Mouse (Mus musculus) common myeloid progenitor, adult 5-6 weeks (primary cell): ENCODE measurements at regions not wholly inside any gene's neighbourhood (a gene's known extent, or its start where the extent isn't known, plus 50 kb on each side); places are given as distances from the start of the nearest gene placed in this dataset.

Source experiments
- ATAC-seq: replicated peaks from 2 replicates; pipeline ENCODE4 v1.8.0; 2016; ENCODE audit warnings: low read depth, mild to moderate bottlenecking, moderate TSS enrichment, inconsistent platforms; ENCODE audit not compliant: poor library complexity, severe bottlenecking

DNA sequence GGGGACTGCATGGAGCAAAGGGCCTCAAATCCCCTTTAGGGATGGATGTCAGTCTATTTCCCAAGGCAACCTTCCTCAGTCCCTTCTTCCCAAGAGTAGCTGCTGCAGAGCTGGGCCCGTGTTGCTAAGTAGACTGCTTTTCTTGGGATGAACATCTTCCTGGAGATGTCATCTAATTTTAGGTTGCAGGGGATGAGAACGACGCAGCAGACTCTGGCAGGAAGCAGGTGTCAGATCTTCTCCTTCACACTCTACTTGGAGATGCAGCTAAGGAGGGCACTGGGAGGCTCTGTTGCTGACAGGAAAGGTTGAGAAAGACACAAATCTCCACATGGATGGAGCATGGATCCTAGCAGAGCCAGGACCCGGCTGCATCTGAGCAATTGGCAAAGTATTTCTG, 149.4 kb downstream of the Mex3b start:
- ATAC-seq: no peak

GRCm38 (mm10) chr7:83020584-83020983, 153.5 kb downstream of the Mex3b start:
- no peak for ATAC-seq

DNA sequence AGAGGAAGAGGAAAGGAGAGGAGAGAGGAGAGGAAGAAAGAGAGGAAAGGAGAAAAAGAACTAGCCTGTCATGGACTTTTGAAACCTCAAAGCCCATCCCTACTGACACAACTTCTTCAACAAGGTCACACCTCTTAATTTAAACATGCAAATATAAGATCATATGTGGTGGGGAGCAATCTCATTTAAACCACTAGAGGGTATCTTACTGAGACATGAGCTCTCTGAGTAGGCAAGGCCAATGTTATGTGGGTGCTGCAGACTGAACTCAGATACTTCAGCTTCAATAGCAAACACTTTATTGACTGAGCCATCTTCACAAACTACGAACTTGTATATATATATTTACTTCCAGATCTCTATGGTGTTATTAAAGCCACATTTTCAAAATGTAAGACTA, 156.9 kb downstream of the Mex3b start:
- peak; percentile 68 for ATAC-seq

DNA sequence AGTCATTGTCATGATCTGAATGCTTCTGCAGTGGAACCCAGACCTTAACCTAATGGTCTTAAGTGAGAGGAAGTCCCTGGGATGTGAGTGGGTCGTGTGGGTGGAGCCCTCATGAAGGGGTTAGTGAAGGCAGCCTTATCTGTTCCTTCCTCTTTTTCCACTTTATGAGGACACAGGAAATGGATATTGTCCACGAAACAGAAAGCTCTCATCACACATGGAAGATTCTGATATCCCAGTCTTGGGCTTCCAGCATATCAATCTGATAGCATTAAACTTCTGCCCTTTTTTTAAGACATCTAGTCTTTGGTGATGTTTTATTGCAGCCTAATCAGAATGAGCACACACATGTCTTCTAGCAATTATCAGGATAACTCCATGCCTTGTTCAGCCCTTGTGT, 164.0 kb downstream of the Mex3b start:
- peak; percentile 86 for ATAC-seq

- no peak for ATAC-seq
These were observed 164.9 kb downstream of the Mex3b start for GRCm38 (mm10) chr7:83032025-83032424.

- no peak for ATAC-seq
These were observed 165.8 kb downstream of the Mex3b start for GRCm38 (mm10) chr7:83032924-83033323.

- ATAC-seq: 0 out of 2 replicates have a peak, but pooled peaks have one; percentile 18
These were observed 168.1 kb downstream of the Mex3b start for GRCm38 (mm10) chr7:83035190-83035589.

DNA sequence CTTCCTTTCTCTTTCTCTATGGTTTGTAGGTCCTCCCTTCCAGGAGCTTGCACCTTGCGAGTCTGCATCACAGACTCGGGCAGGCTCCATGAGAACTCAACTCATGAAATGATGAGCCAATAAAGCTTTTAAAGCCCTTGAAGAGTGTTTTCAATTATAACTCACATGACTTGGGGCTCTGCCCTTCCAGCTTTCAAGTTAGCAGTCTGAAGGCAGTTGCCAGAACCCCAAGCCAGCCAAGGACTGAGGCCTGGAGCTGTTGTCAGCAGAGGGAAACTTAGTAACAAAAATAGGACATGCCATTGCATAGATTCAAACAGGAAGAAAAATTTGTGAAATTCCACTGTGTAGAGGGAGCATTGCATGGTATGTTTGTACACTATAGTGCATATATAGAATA, 169.3 kb downstream of the Mex3b start:
- no peak for ATAC-seq

DNA sequence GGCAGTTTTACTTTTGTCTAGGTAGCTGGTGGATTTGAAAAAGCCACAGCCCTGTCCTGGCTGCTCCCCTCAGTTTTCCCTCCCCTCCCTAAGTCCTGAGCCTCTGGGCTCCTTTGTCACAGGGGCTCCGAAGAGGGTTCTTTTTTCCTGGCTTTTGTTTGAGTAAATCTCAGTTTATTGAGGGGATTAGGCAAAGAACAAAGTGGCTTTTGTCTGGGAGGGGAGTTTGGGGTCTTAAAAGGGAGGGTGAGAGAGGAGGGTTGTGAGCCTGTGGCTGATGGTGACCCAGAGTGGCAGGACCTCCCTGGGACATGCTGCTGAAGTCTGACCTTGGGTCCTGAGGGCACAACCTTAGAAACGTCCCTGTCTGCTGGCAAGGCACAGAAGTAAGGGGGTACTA, 170.0 kb downstream of the Mex3b start:
- no peak for ATAC-seq

DNA sequence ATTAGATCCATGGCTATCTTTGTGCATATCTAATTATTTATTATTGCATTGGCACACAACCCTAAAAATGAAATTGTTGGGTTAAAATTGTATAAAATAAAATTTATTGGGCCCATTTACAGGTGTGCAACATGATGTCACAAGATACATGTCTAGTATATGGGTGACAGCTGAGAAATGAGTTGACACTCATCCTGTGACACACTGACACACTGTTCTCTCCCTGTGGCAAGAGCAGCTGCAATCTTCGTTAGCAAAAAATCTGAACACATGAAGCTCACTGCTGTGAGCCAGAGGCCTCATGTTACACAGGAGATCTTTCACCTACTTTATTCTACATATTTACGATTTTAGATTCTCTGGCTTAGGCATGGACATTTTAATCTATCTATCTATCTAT, 170.6 kb downstream of the Mex3b start:
- no peak for ATAC-seq

GRCm38 (mm10) chr7:83043746-83044145, 176.6 kb downstream of the Mex3b start:
- no peak for ATAC-seq

- ATAC-seq: no peak
These were observed 178.1 kb downstream of the Mex3b start for GRCm38 (mm10) chr7:83045266-83045665.

DNA sequence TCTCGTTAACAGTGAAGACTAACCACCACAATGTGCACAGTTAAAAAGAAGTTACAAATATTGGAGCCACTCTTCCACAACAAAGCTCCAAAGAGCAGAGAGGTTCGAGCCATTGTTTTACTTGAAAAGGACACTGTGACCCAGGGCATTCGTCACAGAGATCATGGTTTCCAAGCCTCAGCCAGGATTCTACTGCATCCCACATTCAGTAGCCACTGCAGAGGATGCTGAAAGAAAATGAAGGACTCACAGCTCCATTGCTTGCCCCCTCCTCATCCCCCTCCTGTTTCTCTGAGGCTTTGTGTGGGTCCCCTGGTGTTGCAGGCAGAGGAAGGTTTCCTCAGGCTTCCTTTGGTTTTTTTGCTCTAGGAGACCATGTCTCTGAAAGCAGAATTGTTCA, 182.9 kb downstream of the Mex3b start:
- ATAC-seq: no peak

- ATAC-seq: peak; percentile 32
These were observed 183.8 kb downstream of the Mex3b start for GRCm38 (mm10) chr7:83050833-83051497.

DNA sequence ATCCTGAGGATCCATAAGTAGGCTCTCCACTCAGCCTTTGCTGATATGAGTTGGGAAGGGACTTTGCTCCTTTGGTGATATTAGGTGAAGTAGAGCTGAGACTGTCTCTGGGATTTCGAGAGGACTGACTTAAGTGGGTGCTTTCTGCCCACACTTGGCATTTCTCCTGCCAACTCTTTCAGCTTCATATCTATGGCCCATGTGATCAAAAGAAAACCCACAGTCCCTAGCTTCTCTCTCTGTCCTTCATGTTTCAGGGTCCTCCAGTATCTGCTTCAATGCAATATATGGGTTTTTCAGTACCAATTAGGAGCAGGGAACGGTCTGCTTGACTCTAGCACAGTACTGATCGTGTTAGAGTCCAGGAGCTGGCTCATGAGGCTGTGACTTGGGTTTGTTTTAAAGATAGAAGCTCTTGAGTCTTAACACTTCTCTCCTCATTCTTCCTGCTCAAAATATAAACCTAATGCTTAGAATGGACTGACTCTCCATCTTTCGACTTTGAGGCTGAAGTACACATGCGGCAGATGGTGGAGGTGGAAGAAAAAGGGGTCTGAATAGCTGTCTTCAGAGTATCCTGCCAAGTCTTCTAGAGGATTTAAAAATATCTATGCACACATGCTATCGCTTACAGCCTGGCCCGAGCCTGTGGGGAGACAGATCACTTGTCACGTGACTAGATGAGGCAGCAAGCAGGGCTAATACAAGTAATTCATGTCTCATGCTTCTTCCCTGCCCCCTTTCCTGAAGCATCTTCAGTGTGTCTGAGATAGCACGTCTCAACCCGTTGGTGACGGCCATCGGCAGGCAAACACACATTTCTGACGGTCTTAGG, 189.2 kb downstream of the Mex3b start:
- ATAC-seq: 0 out of 2 replicates have a peak, but pooled peaks have one; percentile 22

GRCm38 (mm10) chr7:83060318-83060717, 193.2 kb downstream of the Mex3b start:
- no peak for ATAC-seq

GRCm38 (mm10) chr7:83060733-83061132, 193.6 kb downstream of the Mex3b start:
- ATAC-seq: peak; percentile 53

DNA sequence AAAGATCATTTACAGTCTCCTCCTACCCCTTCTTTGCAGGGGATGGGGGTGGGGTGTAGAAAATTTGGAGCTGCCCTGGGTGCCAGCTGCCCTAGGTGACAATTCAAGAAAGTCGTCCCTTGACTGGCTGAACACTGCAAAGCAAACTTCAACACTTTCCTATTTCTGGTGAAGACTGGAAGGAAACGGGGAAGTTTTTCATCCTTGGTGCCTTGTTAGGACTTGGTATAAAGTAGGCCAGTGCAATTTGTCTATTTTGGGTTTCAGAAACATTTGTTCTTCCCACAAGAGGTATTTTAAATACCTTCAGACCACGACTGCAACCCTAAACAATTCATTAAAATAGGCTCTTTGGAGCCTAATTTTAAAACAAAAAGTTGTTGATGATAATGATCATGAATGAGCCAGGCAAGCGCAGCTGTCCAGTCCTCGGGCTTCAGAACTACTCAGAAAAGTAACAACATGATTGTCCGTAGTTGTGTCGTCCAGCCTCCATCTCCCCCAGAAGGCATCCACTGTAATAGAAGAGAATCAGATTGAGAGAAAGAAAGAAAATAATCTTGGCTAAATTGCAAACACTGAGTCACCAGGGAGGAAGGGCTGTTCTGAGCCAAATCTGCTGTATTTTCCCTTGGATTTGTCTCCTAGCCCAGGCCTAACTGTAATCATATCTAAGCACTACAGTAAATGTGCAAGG, 194.2 kb downstream of the Mex3b start:
- no peak for ATAC-seq

- peak; percentile 82 for ATAC-seq
These were observed 194.9 kb downstream of the Mex3b start for GRCm38 (mm10) chr7:83061894-83062477.

DNA sequence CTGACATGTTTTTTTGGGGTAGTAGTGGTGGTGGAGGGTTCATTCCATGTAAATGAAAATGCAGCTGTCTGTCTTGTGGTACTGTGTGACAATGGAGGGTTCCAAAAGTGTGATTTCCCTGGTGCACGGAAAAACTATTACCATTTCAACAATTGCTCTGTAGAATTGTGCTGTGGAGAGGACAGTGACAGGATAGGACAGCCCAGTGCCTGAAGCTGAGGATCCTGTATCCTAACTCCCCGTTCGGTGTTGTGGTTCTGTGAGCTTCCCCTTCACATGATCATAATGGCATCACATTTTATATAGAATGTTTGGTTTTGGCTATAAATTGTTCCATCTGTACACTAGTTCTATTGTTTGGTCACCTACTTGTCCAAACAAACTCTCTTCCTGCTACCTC, 196.4 kb downstream of the Mex3b start:
- no peak for ATAC-seq

DNA sequence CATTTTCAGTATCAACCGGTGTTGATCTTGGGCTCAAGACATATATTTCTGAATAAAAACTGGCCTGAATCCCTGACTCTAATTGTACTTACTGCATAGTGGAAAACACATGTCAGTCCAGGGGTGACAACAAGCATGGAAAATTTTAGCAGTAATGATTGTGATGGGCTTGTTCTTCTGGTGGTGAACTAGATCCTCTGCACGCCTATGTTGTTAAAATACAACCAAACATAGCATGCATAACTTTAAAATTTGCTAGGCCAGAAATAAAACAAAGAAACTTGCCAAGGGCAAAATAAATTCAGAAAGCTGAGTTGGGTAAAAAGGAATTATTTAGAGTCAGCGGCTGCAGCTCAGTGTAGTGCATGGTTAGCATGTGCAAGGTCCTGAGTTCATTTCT, 198.2 kb downstream of the Mex3b start:
- ATAC-seq: no peak
